Mouse (Mus musculus): ENCODE data around the gene Slc9c1.

GRCm38 (mm10) chr16:45582512-45582911, 47.4 kb downstream of the Slc9c1 start:
- peak; percentile 20; the same call in 1 of the 2 replicates for TF ChIP-seq CTCF (conservative IDR thresholded peaks at IDR 0.05; ENCODE audit: low read length)
- TF ChIP-seq POU5F1 (IDR thresholded peaks at IDR 0.05; ENCODE audit: borderline replicate concordance, low read length) = no peak

Data from E14TG2a.4 (cell line).